ENCODE assay signal across 26 mouse cellular contexts in genomic region chr16:90330979-90331378, GRCm38 (mm10). TPM values are rescaled to one million over a fixed set of nuclear protein-coding genes. Genes with fewer than 3 reads are reported as not detected.
DNase-seq lines count a peak whose midpoint lies in the region; ATAC-seq and TF ChIP-seq lines count a peak whose summit lies in the region.
"Had no signal": no experiment of that assay in that cellular context is flagged by ENCODE, and none has a peak within 500 bp of the region (broad histone marks: within the 10 kb centered on the region; RNA-seq: fewer than 3 reads in every experiment).

No protein-coding gene starts in this region.

- no peaks in the 10 kb centered on the region for H3K27me3 ChIP-seq in midbrain, embryonic 11.5 days (ENCODE audit: control insufficient read depth, insufficient read depth, low read length)
- no peaks in the 10 kb centered on the region for H3K27me3 ChIP-seq in midbrain, postnatal 0 days (ENCODE audit: insufficient read depth, low read length)
- H3K27me3 ChIP-seq in CH12.LX (replicated peaks) = peaks cover 46% of the 10 kb centered on the region
- H3K27me3 ChIP-seq in cerebellum, adult 2 months (ENCODE audit: control insufficient read depth, insufficient read depth, low read length) = no peaks in the 10 kb centered on the region
- H3K27me3 ChIP-seq: forebrain, embryonic 15.5 days; hindbrain, embryonic 13.5 days had no signal

- no peaks in the 10 kb centered on the region for H3K79me2 ChIP-seq in CH12.LX (replicated peaks; ENCODE audit: control insufficient read depth, extremely low read depth, insufficient read depth, poor library complexity, severe bottlenecking)

- no peak overlapping the region for H3K27ac ChIP-seq in midbrain, embryonic 11.5 days (ENCODE audit: low read depth, low read length)
- no peak overlapping the region for H3K27ac ChIP-seq in midbrain, postnatal 0 days (ENCODE audit: low read depth, low read length)
- H3K27ac ChIP-seq in CH12.LX (ENCODE audit: insufficient read depth, low read depth) = no peak overlapping the region
- no peak overlapping the region for H3K27ac ChIP-seq in cerebellum, adult 2 months (ENCODE audit: insufficient read depth, low read length)
- H3K27ac ChIP-seq: embryonic facial prominence, embryonic 10.5 days; embryonic facial prominence, embryonic 13.5 days; forebrain, embryonic 12.5 days; forebrain, embryonic 15.5 days; hindbrain, embryonic 10.5 days; hindbrain, embryonic 13.5 days had no signal

- WGBS in midbrain, embryonic 11.5 days = 92% methylated on average over 6 of the region's 6 CpGs
- WGBS in midbrain, postnatal 0 days = 94% methylated on average over 6 of the region's 6 CpGs
- WGBS in cerebellum, adult 2 months = 87% methylated on average over 6 of the region's 6 CpGs

- peak; percentile 41 for DNase-seq in midbrain, embryonic 11.5 days (ENCODE audit: low spot score, missing footprints)
- no peak for DNase-seq in midbrain, postnatal 0 days (ENCODE audit: low spot score)
- DNase-seq in CH12.LX (ENCODE audit: extremely low read depth) = peak; percentile 24
- DNase-seq in right cerebral cortex, adult 18-20 months = no peak
- no peak for DNase-seq in cerebellum, adult 2 months
- DNase-seq: adrenal gland, postnatal 10 days; adrenal gland, postnatal 36 days; B cell, adult 2 months; cerebellum, adult 8-10 months; cerebellum, postnatal 10 days; cerebellum, postnatal 36 days; embryo, embryonic 11 days; gastrocnemius, postnatal 25 days had no signal

- H3K9me3 ChIP-seq in midbrain, embryonic 11.5 days (ENCODE audit: control insufficient read depth, low read length) = no peaks in the 10 kb centered on the region
- no peaks in the 10 kb centered on the region for H3K9me3 ChIP-seq in midbrain, postnatal 0 days (ENCODE audit: low read length)
- H3K9me3 ChIP-seq in CH12.LX (replicated peaks; ENCODE audit: low read length) = no peaks in the 10 kb centered on the region
- H3K9me3 ChIP-seq: embryonic facial prominence, embryonic 10.5 days; embryonic facial prominence, embryonic 13.5 days; forebrain, embryonic 12.5 days; forebrain, embryonic 15.5 days; hindbrain, embryonic 10.5 days; hindbrain, embryonic 13.5 days had no signal

- no peak overlapping the region for H3K4me3 ChIP-seq in midbrain, embryonic 11.5 days (ENCODE audit: low read depth, low read length)
- no peak overlapping the region for H3K4me3 ChIP-seq in midbrain, postnatal 0 days (ENCODE audit: low read depth, low read length)
- H3K4me3 ChIP-seq in CH12.LX (replicated peaks in 1 of 3; ENCODE audit: low read depth in 2 of 3, low read length in 2 of 3, poor library complexity in 1 of 3) = no peak overlapping the region
- H3K4me3 ChIP-seq in cerebellum, adult 2 months (replicated peaks; ENCODE audit: insufficient read depth, low read depth, low read length) = no peak overlapping the region
- H3K4me3 ChIP-seq: embryonic facial prominence, embryonic 10.5 days; embryonic facial prominence, embryonic 13.5 days; erythroblast, embryonic 14.5 days; forebrain, embryonic 12.5 days; forebrain, embryonic 15.5 days; hindbrain, embryonic 10.5 days; hindbrain, embryonic 13.5 days had no signal

- dilution Hi-C loops in CH12.LX (cut with MboI; ENCODE audit: extremely low pct_ligation_motif_present, extremely low pct_unique_long_range_greater_than_20kb, low sequenced_read_pairs) = no loop called here

- peak; percentile 45; the same call in 1 of the 2 replicates for TF ChIP-seq EP300 in CH12.LX (IDR thresholded peaks at IDR 0.05; ENCODE audit: low read length)

- TF ChIP-seq POLR2A in CH12.LX (IDR thresholded peaks at IDR 0.05; ENCODE audit: low read depth, low read length) = no peak
- TF ChIP-seq POLR2A in cerebellum, adult 2 months (IDR thresholded peaks at IDR 0.05; ENCODE audit: borderline replicate concordance, insufficient read depth, low read length) = no peak

- in situ Hi-C loops in CH12.LX (cut with MboI; ENCODE audit: low pct_ligation_motif_present, low pct_unique_long_range_greater_than_20kb, low sequenced_read_pairs) = no loop called here

- ATAC-seq in midbrain, embryonic 11.5 days (ENCODE audit: low FRiP score) = no peak
- no peak for ATAC-seq in midbrain, postnatal 0 days (ENCODE audit: low FRiP score)
- ATAC-seq in inflammation-experienced regulatory T-cells, adult 6 months = peak; percentile 84
- ATAC-seq: forebrain, embryonic 15.5 days; hindbrain, embryonic 16.5 days; intestine, postnatal 0 days had no signal

- H3K4me1 ChIP-seq in midbrain, embryonic 11.5 days (ENCODE audit: control insufficient read depth, insufficient read depth, low read length) = no peaks in the 10 kb centered on the region
- H3K4me1 ChIP-seq in midbrain, postnatal 0 days (ENCODE audit: insufficient read depth, low read length) = no peaks in the 10 kb centered on the region
- H3K4me1 ChIP-seq in CH12.LX (ENCODE audit: control insufficient read depth in 1 of 2, insufficient read depth in 2 of 2) = no peaks in the 10 kb centered on the region
- H3K4me1 ChIP-seq in cerebellum, adult 2 months (ENCODE audit: control insufficient read depth, insufficient read depth, low read length) = no peaks in the 10 kb centered on the region
- H3K4me1 ChIP-seq: embryonic facial prominence, embryonic 10.5 days; embryonic facial prominence, embryonic 13.5 days; forebrain, embryonic 12.5 days; forebrain, embryonic 15.5 days had no signal

- H3K4me2 ChIP-seq in midbrain, embryonic 11.5 days = no peak overlapping the region
- H3K4me2 ChIP-seq in midbrain, postnatal 0 days (ENCODE audit: low read depth, low read length, poor library complexity, severe bottlenecking) = no peak overlapping the region
- H3K4me2 ChIP-seq in CH12.LX (ENCODE audit: insufficient read depth, low read depth, poor library complexity, severe bottlenecking) = 0 out of 2 replicates have a peak overlapping the region, but pooled peaks have one; percentile 8
- H3K4me2 ChIP-seq: embryonic facial prominence, embryonic 13.5 days; forebrain, embryonic 12.5 days; forebrain, embryonic 15.5 days; heart, embryonic 11.5 days; hindbrain, embryonic 13.5 days had no signal

- TF ChIP-seq CTCF in midbrain, postnatal 0 days (IDR thresholded peaks at IDR 0.05) = no peak
- no peak for TF ChIP-seq CTCF in CH12.LX (conservative IDR thresholded peaks at IDR 0.05 in 1 of 2, IDR thresholded peaks at IDR 0.05 in 1 of 2; ENCODE audit: low read depth in 2 of 2, low read length in 2 of 2)
- TF ChIP-seq CTCF in cerebellum, adult 2 months (IDR thresholded peaks at IDR 0.05; ENCODE audit: borderline replicate concordance, insufficient read depth, low read depth, low read length) = no peak

- no peak for TF ChIP-seq RAD21 in CH12.LX (IDR thresholded peaks at IDR 0.05; ENCODE audit: low read depth, low read length)

- no peaks in the 10 kb centered on the region for H3K36me3 ChIP-seq in midbrain, embryonic 11.5 days (ENCODE audit: control insufficient read depth, insufficient read depth, low read length)
- H3K36me3 ChIP-seq in midbrain, postnatal 0 days (ENCODE audit: insufficient read depth, low read length) = no peaks in the 10 kb centered on the region
- H3K36me3 ChIP-seq in CH12.LX (replicated peaks in 1 of 2; ENCODE audit: control insufficient read depth in 1 of 2, insufficient read depth in 1 of 2, low read length in 1 of 2) = no peaks in the 10 kb centered on the region
- H3K36me3 ChIP-seq: embryonic facial prominence, embryonic 10.5 days; embryonic facial prominence, embryonic 13.5 days; forebrain, embryonic 12.5 days; forebrain, embryonic 15.5 days; hindbrain, embryonic 10.5 days; hindbrain, embryonic 13.5 days had no signal

- no peak overlapping the region for H3K9ac ChIP-seq in midbrain, embryonic 11.5 days (ENCODE audit: low read length)
- H3K9ac ChIP-seq in midbrain, postnatal 0 days (replicated peaks; ENCODE audit: low read length, poor library complexity, severe bottlenecking) = no peak overlapping the region
- H3K9ac ChIP-seq in CH12.LX (ENCODE audit: insufficient read depth, low read depth) = no peak overlapping the region
- H3K9ac ChIP-seq: embryonic facial prominence, embryonic 13.5 days; forebrain, embryonic 12.5 days; forebrain, embryonic 15.5 days; hindbrain, embryonic 13.5 days had no signal

TF ChIP-seq in CH12.LX, 34 proteins besides CTCF, POLR2A, EP300 and RAD21:
- TF ChIP-seq MXI1 (IDR thresholded peaks at IDR 0.05; ENCODE audit: low read depth, low read length) (no peak), IRF4 (IDR thresholded peaks at IDR 0.05; ENCODE audit: low read depth, low read length) (peak; percentile 45; the same call in 1 of the 2 replicates), CHD2 (IDR thresholded peaks at IDR 0.05; ENCODE audit: low read length) (no peak), MAFK (IDR thresholded peaks at IDR 0.05; ENCODE audit: insufficient replicate concordance, low read length) (no peak), JUND (conservative IDR thresholded peaks at IDR 0.05; ENCODE audit: low read depth, low read length) (0 out of 2 replicates have a peak, but pooled peaks have one; percentile 9), UBTF (IDR thresholded peaks at IDR 0.05; ENCODE audit: low read depth, low read length) (no peak)

RNA-seq across cellular contexts. Expression of gene Scaf4, which starts 46.7 kb away (rescaled TPM):
- 26.9 and 31.6 TPM in 2 replicates for polyA plus RNA-seq in midbrain, embryonic 11.5 days (2014; fragmentation: Nextera tagmentation; extraction: Ambion mirVana)
- 10.7 and 25.5 TPM in 2 replicates for total RNA-seq in midbrain, postnatal 0 days (2014; rRNA removed)
- polyA plus RNA-seq in midbrain, postnatal 0 days (2015; fragmentation: Nextera tagmentation; extraction: Ambion mirVana) = 16.9 and 17.9 TPM in 2 replicates
- total RNA-seq in CH12.LX (2012; rRNA removed) (17.5 and 19.2 TPM in 2 replicates), CH12.LX (2014; rRNA removed) (5.6 and 6.0 TPM in 2 replicates)
- polyA plus RNA-seq in CH12.LX (2012; ENCODE audit: insufficient read length, low read depth) = 57.2 and 60.4 TPM in 2 replicates
- polyA plus RNA-seq in inflammation-experienced regulatory T-cells, adult 6 months (2017; shearing (Covaris generic)) = 10 to 100 TPM in 1 of 3 experiments, 1 to 10 TPM in 2; 7.7 to 13.8 (median 9.6) TPM
- 48.4 and 50.4 TPM in 2 replicates for polyA plus RNA-seq in cerebellum, adult 2 months (2012; rRNA removed)

RNA-seq across cellular contexts. Expression of gene Hunk, which starts 54.8 kb away (rescaled TPM):
- 9.7 TPM in 2 replicates for polyA plus RNA-seq in midbrain, embryonic 11.5 days (2014; fragmentation: Nextera tagmentation; extraction: Ambion mirVana)
- total RNA-seq in midbrain, postnatal 0 days (2014; rRNA removed) = 12.8 and 14.4 TPM in 2 replicates
- 3.2 and 3.9 TPM in 2 replicates for polyA plus RNA-seq in midbrain, postnatal 0 days (2015; fragmentation: Nextera tagmentation; extraction: Ambion mirVana)
- total RNA-seq in CH12.LX (2012; rRNA removed) = not detected in 2 replicates
- total RNA-seq in CH12.LX (2014; rRNA removed) = not detected in 2 replicates
- not detected in 2 replicates for polyA plus RNA-seq in CH12.LX (2012; ENCODE audit: insufficient read length, low read depth)
- under 1 TPM in 1 of 3 experiments, not detected in 2; 0.43 TPM for polyA plus RNA-seq in inflammation-experienced regulatory T-cells, adult 6 months (2017; shearing (Covaris generic))
- polyA plus RNA-seq in cerebellum, adult 2 months (2012; rRNA removed) = 12.6 and 12.8 TPM in 2 replicates
- total RNA-seq: granulocyte monocyte progenitor cell, adult 5-6 weeks; MEL had no signal
- polyA plus RNA-seq: erythroblast, embryonic 14.5 days had no signal

Comparison
In these comparisons a context has a peak if more than half of its experiments do, and no peak if none do; other contexts are left out.
1. DNase-seq: peak in midbrain, embryonic 11.5 days (single experiment) and CH12.LX (single experiment); none in midbrain, postnatal 0 days (single experiment), right cerebral cortex, adult 18-20 months (single experiment) and cerebellum, adult 2 months (0 of 2).